Mouse (Mus musculus): ENCODE measurements around the gene Chrna9. TPM values are rescaled to one million over a fixed set of nuclear protein-coding genes. Genes with fewer than 3 reads are reported as not detected.

Chrna9 gene
- polyA plus RNA-seq, 1 experiment from 2014 or later = not detected

DNA sequence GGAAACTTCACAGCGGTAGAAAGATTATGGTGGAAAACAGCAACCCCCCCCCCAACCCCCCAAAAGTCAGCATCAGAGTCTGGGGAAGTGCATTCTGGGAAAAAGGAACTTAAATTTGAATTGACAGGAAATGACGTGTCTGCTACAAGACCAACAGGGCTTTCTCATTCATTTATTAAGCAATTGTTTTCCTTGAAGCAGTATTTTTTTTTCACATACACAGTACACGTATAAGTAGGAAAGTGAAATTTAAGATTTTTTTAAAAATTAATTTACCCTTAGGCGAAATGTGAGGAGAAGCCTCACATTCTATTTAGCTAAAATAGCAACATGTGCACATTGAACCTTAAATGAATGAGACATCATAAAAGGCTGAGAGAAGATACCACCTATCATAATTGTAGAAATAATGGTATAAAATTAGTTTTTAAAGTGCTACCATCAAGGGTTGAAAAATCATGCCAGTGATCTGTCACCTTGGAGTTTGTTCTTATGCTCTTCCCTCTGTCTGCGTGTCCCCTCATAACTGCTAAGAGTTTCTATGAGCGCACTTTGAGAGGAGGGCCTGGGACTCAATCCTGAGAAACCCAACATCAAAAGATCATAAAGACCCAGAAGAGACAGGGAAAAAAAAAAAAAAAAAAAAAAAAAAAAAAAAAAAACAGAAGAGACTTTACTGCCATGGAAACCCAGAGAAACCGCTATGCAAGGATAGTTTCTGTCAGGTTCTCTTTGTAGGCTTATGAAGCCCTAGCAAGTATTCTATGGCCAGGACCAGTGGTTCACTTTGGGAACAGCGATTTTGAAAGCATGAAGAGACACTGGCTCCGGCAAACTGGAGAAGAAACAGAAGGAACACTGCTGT, 21.7 kb downstream of the Chrna9 start:
- H3K36me3 ChIP-seq (ENCODE audit: control insufficient read depth, insufficient read depth, low read length) = no peaks in the 10 kb centered on the region
- no peak for ATAC-seq (ENCODE audit: low FRiP score, low TSS enrichment)

DNA sequence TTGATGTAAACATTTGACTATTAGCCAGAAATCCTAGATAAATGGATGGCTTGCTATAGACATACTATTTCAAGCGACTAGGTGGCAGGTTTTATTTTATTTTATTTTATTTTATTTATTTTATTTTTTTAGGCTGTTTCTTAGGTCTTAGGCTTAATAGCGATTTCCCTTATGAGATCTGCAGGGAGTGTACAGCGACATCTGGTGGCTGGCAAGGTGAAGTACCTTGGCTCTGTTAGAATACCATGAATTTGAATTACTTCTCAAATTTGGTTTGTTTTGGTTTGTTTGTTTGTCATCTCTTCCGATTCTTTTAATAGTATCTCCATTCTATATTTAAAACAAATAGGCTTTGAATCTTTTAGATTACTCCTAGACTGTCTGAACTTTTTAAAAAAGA, 23.9 kb downstream of the Chrna9 start:
- ATAC-seq (ENCODE audit: low FRiP score, low TSS enrichment) (no peak), DNase-seq (peak; percentile 82)
- no peaks in the 10 kb centered on the region for H3K36me3 ChIP-seq (ENCODE audit: control insufficient read depth, insufficient read depth, low read length)
- no peak overlapping the region for H3K9ac ChIP-seq (replicated peaks; ENCODE audit: low read length)
- 6% methylated on average over 4 of the region's 4 CpGs for WGBS
- no peaks in the 10 kb centered on the region for H3K9me3 ChIP-seq (ENCODE audit: control insufficient read depth, low read length)
- H3K4me1 ChIP-seq (ENCODE audit: control insufficient read depth, insufficient read depth, low read length) = peaks cover 9% of the 10 kb centered on the region; the same call in 1 of the 2 replicates
- no peak overlapping the region for H3K27ac ChIP-seq (replicated peaks; ENCODE audit: low read depth, low read length)
- no peak overlapping the region for H3K4me2 ChIP-seq (ENCODE audit: low read length)
- H3K27me3 ChIP-seq (ENCODE audit: control insufficient read depth, insufficient read depth, low read length) = no peaks in the 10 kb centered on the region
- H3K4me3 ChIP-seq (replicated peaks; ENCODE audit: low read depth, low read length) = no peak overlapping the region

More for the DNA sequence above, 21.7 kb downstream of the Chrna9 start:
- Histone ChIP-seq H3K4me3 (replicated peaks; ENCODE audit: low read depth, low read length) (peak overlapping the region; percentile 15; the same call in 1 of the 2 replicates), H3K9me3 (ENCODE audit: control insufficient read depth, low read length) (no peaks in the 10 kb centered on the region), H3K4me2 (ENCODE audit: low read length) (peak overlapping the region; percentile 47), H3K27ac (replicated peaks; ENCODE audit: low read depth, low read length) (no peak overlapping the region), H3K4me1 (ENCODE audit: control insufficient read depth, insufficient read depth, low read length) (peaks cover 9% of the 10 kb centered on the region; the same call in 1 of the 2 replicates), H3K27me3 (ENCODE audit: control insufficient read depth, insufficient read depth, low read length) (no peaks in the 10 kb centered on the region), H3K9ac (replicated peaks; ENCODE audit: low read length) (no peak overlapping the region)
- DNase-seq = no peak
- 76% methylated on average over 9 of the region's 9 CpGs for WGBS

DNA sequence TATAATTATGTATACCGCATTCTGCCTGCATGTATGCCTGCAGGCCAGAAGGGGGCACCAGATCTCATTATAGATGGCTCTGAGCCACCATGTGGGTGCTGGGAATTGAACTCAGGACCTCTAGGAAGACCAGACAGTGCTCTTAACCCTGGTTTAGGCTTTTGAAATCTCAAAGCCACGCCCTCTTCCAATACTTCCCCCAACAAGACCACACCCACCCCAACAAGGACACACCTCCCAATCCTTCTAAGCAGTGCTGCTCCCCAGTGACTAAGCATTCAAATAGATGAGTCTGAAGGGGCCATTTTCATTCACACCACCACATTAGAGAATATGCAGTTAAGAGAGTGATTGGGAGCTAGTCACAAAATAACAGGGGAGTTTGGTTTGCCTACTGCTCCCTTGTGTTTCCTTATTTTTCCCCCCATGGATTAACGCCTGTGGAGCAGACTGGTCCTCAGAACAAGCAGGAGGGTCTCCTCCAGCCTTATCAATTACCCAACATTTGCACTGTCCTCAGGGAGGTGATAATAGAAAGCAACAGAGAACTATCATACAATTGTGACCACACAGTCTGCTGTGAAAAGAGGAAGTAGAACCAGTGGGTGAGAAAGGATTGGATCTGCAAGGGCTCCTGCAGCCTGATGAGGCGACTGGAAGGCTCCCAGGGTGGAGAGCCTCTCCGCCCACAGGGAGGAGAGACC, 25.3 kb downstream of the Chrna9 start:
- Histone ChIP-seq H3K4me3 (replicated peaks; ENCODE audit: low read depth, low read length) (no peak overlapping the region), H3K9ac (replicated peaks; ENCODE audit: low read length) (no peak overlapping the region), H3K27ac (replicated peaks; ENCODE audit: low read depth, low read length) (no peak overlapping the region), H3K9me3 (ENCODE audit: control insufficient read depth, low read length) (no peaks in the 10 kb centered on the region), H3K36me3 (ENCODE audit: control insufficient read depth, insufficient read depth, low read length) (no peaks in the 10 kb centered on the region), H3K4me2 (ENCODE audit: low read length) (no peak overlapping the region), H3K27me3 (ENCODE audit: control insufficient read depth, insufficient read depth, low read length) (no peaks in the 10 kb centered on the region), H3K4me1 (ENCODE audit: control insufficient read depth, insufficient read depth, low read length) (0 out of 2 replicates have a peak, but pooled peaks cover 5% of the 10 kb centered on the region)
- WGBS = 79% methylated on average over 5 of the region's 5 CpGs
- DNase-seq = no peak
- no peak for ATAC-seq (ENCODE audit: low FRiP score, low TSS enrichment)

DNA sequence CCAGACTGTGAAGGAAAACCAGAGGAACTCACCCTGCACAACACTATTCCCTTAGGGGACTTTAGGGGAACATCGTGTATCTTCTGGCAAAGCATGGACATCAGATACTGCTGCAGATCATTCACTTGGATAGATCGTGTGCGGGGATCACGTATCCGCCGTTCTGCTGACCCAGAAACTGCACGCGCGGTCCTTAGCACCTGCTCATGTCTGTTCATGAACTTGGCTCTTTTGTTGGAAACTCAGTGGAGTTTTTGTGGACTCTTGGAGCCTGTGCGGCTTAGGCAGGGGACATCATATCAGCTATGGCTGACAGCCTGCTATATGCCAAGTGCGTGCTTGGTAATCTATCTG, 25.9 kb downstream of the Chrna9 start:
- DNase-seq = no peak
- no peaks in the 10 kb centered on the region for H3K36me3 ChIP-seq (ENCODE audit: control insufficient read depth, insufficient read depth, low read length)
- H3K27me3 ChIP-seq (ENCODE audit: control insufficient read depth, insufficient read depth, low read length) = no peaks in the 10 kb centered on the region
- H3K4me2 ChIP-seq (ENCODE audit: low read length) = no peak overlapping the region
- 0 out of 2 replicates have a peak, but pooled peaks cover under 1% of the 10 kb centered on the region for H3K4me1 ChIP-seq (ENCODE audit: control insufficient read depth, insufficient read depth, low read length)
- no peak overlapping the region for H3K9ac ChIP-seq (replicated peaks; ENCODE audit: low read length)
- no peaks in the 10 kb centered on the region for H3K9me3 ChIP-seq (ENCODE audit: control insufficient read depth, low read length)
- ATAC-seq (ENCODE audit: low FRiP score, low TSS enrichment) = no peak
- 91% methylated on average over 11 of the region's 11 CpGs for WGBS
- H3K4me3 ChIP-seq (replicated peaks; ENCODE audit: low read depth, low read length) = no peak overlapping the region
- no peak overlapping the region for H3K27ac ChIP-seq (replicated peaks; ENCODE audit: low read depth, low read length)

DNA sequence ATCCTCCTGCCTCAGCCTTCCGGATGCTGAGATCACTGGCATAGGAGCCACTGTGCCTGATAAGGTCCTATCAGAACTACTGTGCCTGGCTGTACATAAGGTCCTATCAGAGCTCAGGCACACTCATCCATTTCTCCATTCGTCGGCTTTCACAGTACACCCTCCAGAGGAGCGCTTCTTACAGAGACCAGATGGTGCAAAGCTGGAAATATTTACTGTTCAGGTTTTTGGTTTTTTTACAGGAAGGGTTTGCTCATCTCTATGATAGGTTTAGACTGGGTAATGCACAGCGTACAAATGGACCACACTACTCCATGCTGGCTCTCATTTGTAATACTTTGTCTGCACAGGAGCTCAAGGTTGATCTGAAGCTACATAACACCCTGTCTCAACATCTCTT, 28.6 kb downstream of the Chrna9 start:
- Histone ChIP-seq H3K4me2 (ENCODE audit: low read length) (no peak overlapping the region), H3K4me3 (replicated peaks; ENCODE audit: low read depth, low read length) (no peak overlapping the region), H3K36me3 (ENCODE audit: control insufficient read depth, insufficient read depth, low read length) (no peaks in the 10 kb centered on the region), H3K9ac (replicated peaks; ENCODE audit: low read length) (no peak overlapping the region), H3K9me3 (ENCODE audit: control insufficient read depth, low read length) (no peaks in the 10 kb centered on the region), H3K27ac (replicated peaks; ENCODE audit: low read depth, low read length) (no peak overlapping the region), H3K4me1 (ENCODE audit: control insufficient read depth, insufficient read depth, low read length) (no peaks in the 10 kb centered on the region), H3K27me3 (ENCODE audit: control insufficient read depth, insufficient read depth, low read length) (no peaks in the 10 kb centered on the region)
- DNase-seq = no peak
- ATAC-seq (ENCODE audit: low FRiP score, low TSS enrichment) = no peak
- 97% methylated on average over 5 of the region's 5 CpGs for WGBS

DNA sequence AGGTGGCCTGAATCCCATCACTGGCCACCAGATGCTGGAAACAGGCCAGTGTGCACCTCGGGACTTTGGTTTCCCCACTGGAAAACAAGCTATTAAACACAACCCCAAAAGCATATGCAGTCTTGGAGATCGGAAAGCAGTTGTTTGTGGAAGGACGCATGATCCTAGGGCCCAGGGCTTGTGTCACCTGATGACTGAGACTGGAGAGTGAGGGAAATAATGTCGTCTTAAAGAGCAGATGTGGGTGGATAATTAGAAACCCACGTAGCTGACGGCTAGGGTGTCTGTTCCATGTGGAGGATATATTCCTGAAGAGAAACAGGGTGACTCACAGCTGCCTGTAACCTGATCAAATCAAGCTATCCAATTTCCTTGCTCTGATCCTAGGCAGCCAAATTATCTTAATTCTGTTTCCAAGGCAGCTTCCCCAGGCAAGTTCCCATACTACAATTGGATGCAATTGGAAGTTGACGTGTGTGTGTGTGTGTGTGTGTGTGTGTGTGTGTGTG, 31.1 kb downstream of the Chrna9 start:
- H3K9me3 ChIP-seq (ENCODE audit: control insufficient read depth, low read length) = no peaks in the 10 kb centered on the region
- no peak overlapping the region for H3K9ac ChIP-seq (replicated peaks; ENCODE audit: low read length)
- H3K36me3 ChIP-seq (ENCODE audit: control insufficient read depth, insufficient read depth, low read length) = no peaks in the 10 kb centered on the region
- no peak overlapping the region for H3K4me2 ChIP-seq (ENCODE audit: low read length)
- no peak overlapping the region for H3K4me3 ChIP-seq (replicated peaks; ENCODE audit: low read depth, low read length)
- ATAC-seq (ENCODE audit: low FRiP score, low TSS enrichment) (no peak), DNase-seq (no peak)
- no peaks in the 10 kb centered on the region for H3K4me1 ChIP-seq (ENCODE audit: control insufficient read depth, insufficient read depth, low read length)
- WGBS = 74% methylated on average over 7 of the region's 7 CpGs
- no peaks in the 10 kb centered on the region for H3K27me3 ChIP-seq (ENCODE audit: control insufficient read depth, insufficient read depth, low read length)
- H3K27ac ChIP-seq (replicated peaks; ENCODE audit: low read depth, low read length) = no peak overlapping the region

DNA sequence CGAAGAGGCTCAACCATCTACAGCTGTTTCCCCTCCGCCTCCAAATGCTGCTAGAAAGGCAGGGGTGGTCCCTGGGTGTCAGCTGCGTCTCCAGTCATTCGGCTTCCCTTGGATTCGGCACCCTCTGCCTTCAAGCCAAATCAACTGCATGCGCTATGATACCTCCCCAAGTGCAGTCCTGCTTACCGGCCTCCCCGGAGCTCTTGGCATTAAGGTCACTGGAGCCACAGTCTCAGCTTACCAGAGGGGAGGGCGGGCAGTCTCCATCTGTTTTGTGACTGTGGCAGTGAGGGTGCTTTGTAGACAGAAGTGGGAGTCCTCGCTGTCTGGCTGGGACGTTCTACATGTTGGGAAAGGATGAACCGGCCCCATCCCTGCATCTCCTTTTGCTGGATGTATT, 32.4 kb downstream of the Chrna9 start:
- H3K4me1 ChIP-seq (ENCODE audit: control insufficient read depth, insufficient read depth, low read length) = no peaks in the 10 kb centered on the region
- no peak overlapping the region for H3K9ac ChIP-seq (replicated peaks; ENCODE audit: low read length)
- no peak overlapping the region for H3K27ac ChIP-seq (replicated peaks; ENCODE audit: low read depth, low read length)
- H3K36me3 ChIP-seq (ENCODE audit: control insufficient read depth, insufficient read depth, low read length) = no peaks in the 10 kb centered on the region
- H3K4me2 ChIP-seq (ENCODE audit: low read length) = no peak overlapping the region
- no peak overlapping the region for H3K4me3 ChIP-seq (replicated peaks; ENCODE audit: low read depth, low read length)
- H3K27me3 ChIP-seq (ENCODE audit: control insufficient read depth, insufficient read depth, low read length) = no peaks in the 10 kb centered on the region
- whole genome bisulfite sequencing = 72% methylated on average over 12 of the region's 12 CpGs
- no peaks in the 10 kb centered on the region for H3K9me3 ChIP-seq (ENCODE audit: control insufficient read depth, low read length)
- no peak for DNase-seq
- no peak for ATAC-seq (ENCODE audit: low FRiP score, low TSS enrichment)

DNA sequence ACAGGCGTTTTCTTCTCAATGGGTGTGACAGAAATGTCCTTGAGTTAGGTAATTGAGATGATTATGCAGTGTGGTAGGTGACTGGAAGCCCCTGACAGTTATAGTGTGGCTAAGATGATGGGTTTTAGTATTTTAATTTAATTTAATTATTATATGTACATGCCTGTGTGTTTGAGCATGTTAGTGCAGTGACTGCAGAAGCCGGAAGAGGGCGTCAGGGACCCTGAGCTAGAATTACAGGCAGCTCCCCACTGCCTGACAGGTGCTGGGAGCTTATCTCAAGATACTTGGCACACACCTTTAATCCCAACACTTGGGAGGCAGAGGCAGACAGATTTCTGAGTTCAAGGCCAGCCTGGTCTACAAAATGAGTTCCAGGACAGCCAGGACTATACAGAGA, 33.3 kb downstream of the Chrna9 start:
- no peaks in the 10 kb centered on the region for H3K36me3 ChIP-seq (ENCODE audit: control insufficient read depth, insufficient read depth, low read length)
- no peak overlapping the region for H3K9ac ChIP-seq (replicated peaks; ENCODE audit: low read length)
- WGBS = 91% methylated on average over 3 of the region's 3 CpGs
- ATAC-seq (ENCODE audit: low FRiP score, low TSS enrichment) (no peak), DNase-seq (no peak)
- no peaks in the 10 kb centered on the region for H3K27me3 ChIP-seq (ENCODE audit: control insufficient read depth, insufficient read depth, low read length)
- H3K9me3 ChIP-seq (ENCODE audit: control insufficient read depth, low read length) = no peaks in the 10 kb centered on the region
- H3K27ac ChIP-seq (replicated peaks; ENCODE audit: low read depth, low read length) = no peak overlapping the region
- no peak overlapping the region for H3K4me2 ChIP-seq (ENCODE audit: low read length)
- H3K4me3 ChIP-seq (replicated peaks; ENCODE audit: low read depth, low read length) = no peak overlapping the region
- no peaks in the 10 kb centered on the region for H3K4me1 ChIP-seq (ENCODE audit: control insufficient read depth, insufficient read depth, low read length)

Data from midbrain, embryonic 14.5 days (tissue).